In genomic region chr7:122404571-122405393, GRCm38 (mm10) we compare ENCODE assay signal across 8 mouse cellular contexts.
A peak's percentile ranks its signal among the peaks of the same experiment; 100 is the strongest.
DNase-seq lines count a peak whose midpoint lies in the region; ATAC-seq lines count a peak whose summit lies in the region.

No protein-coding gene starts in this region.

- DNase-seq in Muller cell, postnatal 12 days (ENCODE audit: inconsistent ontology term) = peak; percentile 97
- peak; percentile 75 for DNase-seq in brain, embryonic 18.5 days (ENCODE audit: low read depth, low spot score)
- peak; percentile 85 to 86 for DNase-seq in layer of hippocampus, postnatal 36 days
- DNase-seq in lung, postnatal 25 days (ENCODE audit: low spot score) = peak; percentile 10
- DNase-seq in retina, postnatal 1 day = peak; percentile 84
- DNase-seq in spleen, postnatal 14 days (ENCODE audit: low spot score in 2 of 2) = no peak

- H3K4me2 ChIP-seq in forebrain, embryonic 12.5 days = peak overlapping the region; percentile 40

- peak overlapping the region; percentile 44; the same call in 1 of the 2 replicates for H3K9ac ChIP-seq in forebrain, embryonic 12.5 days

- 0 out of 2 replicates have a peak overlapping the region, but pooled peaks have one; percentile 5 for H3K4me3 ChIP-seq in forebrain, embryonic 12.5 days (replicated peaks)

- ATAC-seq in forebrain, embryonic 12.5 days (ENCODE audit: low FRiP score) = peak; percentile 81
- peak; percentile 57 to 72 for ATAC-seq in hematopoietic stem cell, adult 5-6 weeks (replicated peaks in 1 of 2; ENCODE audit: insufficient read depth in 1 of 2, low FRiP score in 2 of 2, low TSS enrichment in 1 of 2, low read depth in 1 of 2, poor library complexity in 2 of 2, severe bottlenecking in 2 of 2)

- H3K27ac ChIP-seq in forebrain, embryonic 12.5 days = peak overlapping the region; percentile 85

- no peaks in the 10 kb centered on the region for H3K9me3 ChIP-seq in forebrain, embryonic 12.5 days

- peaks cover 27% of the 10 kb centered on the region for H3K4me1 ChIP-seq in forebrain, embryonic 12.5 days

- WGBS in forebrain, embryonic 12.5 days = under 1% methylated on average over 21 of the region's 21 CpGs

- no peaks in the 10 kb centered on the region for H3K36me3 ChIP-seq in forebrain, embryonic 12.5 days (replicated peaks)

- peaks cover 9% of the 10 kb centered on the region; the same call in 1 of the 2 replicates for H3K27me3 ChIP-seq in forebrain, embryonic 12.5 days

Comparison
In these comparisons a context has a peak if more than half of its experiments do, and no peak if none do; other contexts are left out.
1. DNase-seq: peak in Muller cell, postnatal 12 days (single experiment), brain, embryonic 18.5 days (single experiment), layer of hippocampus, postnatal 36 days (2 of 2), lung, postnatal 25 days (single experiment) and retina, postnatal 1 day (single experiment); none in spleen, postnatal 14 days (0 of 2).